Mouse (Mus musculus): Measurements from ENCODE around the gene Usp34. TPM values are rescaled to one million over a fixed set of nuclear protein-coding genes. Genes with fewer than 3 reads are reported as not detected.
"Not testable (repeated sequence)": the region's sequence is repeated elsewhere in the genome, so short reads cannot be mapped to it uniquely, and the experiment has no call there.

Gene Usp34
- polyA plus RNA-seq, 1 experiment: 114 TPM

GRCm38 (mm10) chr11:23335160-23335559, 28.5 kb downstream of the Usp34 start:
- H3K4me1 ChIP-seq (ENCODE audit: control insufficient read depth, insufficient read depth, low read length): no peaks in the 10 kb centered on the region
- no peak overlapping the region for H3K27ac ChIP-seq (ENCODE audit: insufficient read depth, low read length)
- no peak for TF ChIP-seq POLR2A (IDR thresholded peaks at IDR 0.05; ENCODE audit: low read depth, low read length)
- no peak for TF ChIP-seq CTCF (IDR thresholded peaks at IDR 0.05; ENCODE audit: borderline replicate concordance, insufficient read depth, low read length)
- no peak overlapping the region for H3K4me3 ChIP-seq (ENCODE audit: insufficient read depth, low read length)

GRCm38 (mm10) chr11:23357226-23357625, 50.5 kb downstream of the Usp34 start:
- H3K4me3 ChIP-seq (ENCODE audit: insufficient read depth, low read length); H3K4me1 ChIP-seq (ENCODE audit: control insufficient read depth, insufficient read depth, low read length); H3K27ac ChIP-seq (ENCODE audit: insufficient read depth, low read length): not testable (repeated sequence)

- not testable (repeated sequence) for H3K27ac ChIP-seq (ENCODE audit: insufficient read depth, low read length); H3K4me3 ChIP-seq (ENCODE audit: insufficient read depth, low read length)
Observed at GRCm38 (mm10) chr11:23359687-23360235, 53.1 kb downstream of the Usp34 start.

GRCm38 (mm10) chr11:23362305-23362704, 55.6 kb downstream of the Usp34 start:
- TF ChIP-seq CTCF (IDR thresholded peaks at IDR 0.05; ENCODE audit: borderline replicate concordance, insufficient read depth, low read length) (no peak), POLR2A (IDR thresholded peaks at IDR 0.05; ENCODE audit: low read depth, low read length) (no peak)
- Histone ChIP-seq H3K4me1 (ENCODE audit: control insufficient read depth, insufficient read depth, low read length) (no peaks in the 10 kb centered on the region), H3K4me3 (ENCODE audit: insufficient read depth, low read length) (no peak overlapping the region), H3K27ac (ENCODE audit: insufficient read depth, low read length) (no peak overlapping the region)

More at GRCm38 (mm10) chr11:23359687-23360235, 53.1 kb downstream of the Usp34 start:
- not testable (repeated sequence) for H3K4me1 ChIP-seq (ENCODE audit: control insufficient read depth, insufficient read depth, low read length)

GRCm38 (mm10) chr11:23364348-23364747, 57.7 kb downstream of the Usp34 start:
- no peak overlapping the region for H3K27ac ChIP-seq (ENCODE audit: insufficient read depth, low read length)
- TF ChIP-seq CTCF (IDR thresholded peaks at IDR 0.05; ENCODE audit: borderline replicate concordance, insufficient read depth, low read length) (no peak), POLR2A (IDR thresholded peaks at IDR 0.05; ENCODE audit: low read depth, low read length) (no peak)
- no peak overlapping the region for H3K4me3 ChIP-seq (ENCODE audit: insufficient read depth, low read length)
- H3K4me1 ChIP-seq (ENCODE audit: control insufficient read depth, insufficient read depth, low read length): no peaks in the 10 kb centered on the region

GRCm38 (mm10) chr11:23372032-23372431, 65.3 kb downstream of the Usp34 start:
- H3K4me3 ChIP-seq (ENCODE audit: insufficient read depth, low read length): no peak overlapping the region
- no peak overlapping the region for H3K27ac ChIP-seq (ENCODE audit: insufficient read depth, low read length)
- no peaks in the 10 kb centered on the region for H3K4me1 ChIP-seq (ENCODE audit: control insufficient read depth, insufficient read depth, low read length)
- TF ChIP-seq POLR2A (IDR thresholded peaks at IDR 0.05; ENCODE audit: low read depth, low read length) (no peak), CTCF (IDR thresholded peaks at IDR 0.05; ENCODE audit: borderline replicate concordance, insufficient read depth, low read length) (no peak)

GRCm38 (mm10) chr11:23372490-23372889, 65.8 kb downstream of the Usp34 start:
- Histone ChIP-seq H3K27ac (ENCODE audit: insufficient read depth, low read length) (no peak overlapping the region), H3K4me1 (ENCODE audit: control insufficient read depth, insufficient read depth, low read length) (no peaks in the 10 kb centered on the region), H3K4me3 (ENCODE audit: insufficient read depth, low read length) (no peak overlapping the region)
- TF ChIP-seq POLR2A (IDR thresholded peaks at IDR 0.05; ENCODE audit: low read depth, low read length) (no peak), CTCF (IDR thresholded peaks at IDR 0.05; ENCODE audit: borderline replicate concordance, insufficient read depth, low read length) (no peak)

GRCm38 (mm10) chr11:23380055-23380454, 73.4 kb downstream of the Usp34 start:
- TF ChIP-seq POLR2A (IDR thresholded peaks at IDR 0.05; ENCODE audit: low read depth, low read length) (no peak), CTCF (IDR thresholded peaks at IDR 0.05; ENCODE audit: borderline replicate concordance, insufficient read depth, low read length) (no peak)
- Histone ChIP-seq H3K27ac (ENCODE audit: insufficient read depth, low read length) (no peak overlapping the region), H3K4me1 (ENCODE audit: control insufficient read depth, insufficient read depth, low read length) (no peaks in the 10 kb centered on the region), H3K4me3 (ENCODE audit: insufficient read depth, low read length) (no peak overlapping the region)

GRCm38 (mm10) chr11:23380595-23380994, 73.9 kb downstream of the Usp34 start:
- TF ChIP-seq POLR2A (IDR thresholded peaks at IDR 0.05; ENCODE audit: low read depth, low read length): no peak
- TF ChIP-seq CTCF (IDR thresholded peaks at IDR 0.05; ENCODE audit: borderline replicate concordance, insufficient read depth, low read length): no peak
- H3K4me3 ChIP-seq (ENCODE audit: insufficient read depth, low read length): no peak overlapping the region
- H3K27ac ChIP-seq (ENCODE audit: insufficient read depth, low read length): no peak overlapping the region
- no peaks in the 10 kb centered on the region for H3K4me1 ChIP-seq (ENCODE audit: control insufficient read depth, insufficient read depth, low read length)

GRCm38 (mm10) chr11:23382787-23383186, 76.1 kb downstream of the Usp34 start:
- H3K4me1 ChIP-seq (ENCODE audit: control insufficient read depth, insufficient read depth, low read length): no peaks in the 10 kb centered on the region
- no peak for TF ChIP-seq CTCF (IDR thresholded peaks at IDR 0.05; ENCODE audit: borderline replicate concordance, insufficient read depth, low read length)
- no peak for TF ChIP-seq POLR2A (IDR thresholded peaks at IDR 0.05; ENCODE audit: low read depth, low read length)
- no peak overlapping the region for H3K27ac ChIP-seq (ENCODE audit: insufficient read depth, low read length)
- H3K4me3 ChIP-seq (ENCODE audit: insufficient read depth, low read length): no peak overlapping the region

- no peak overlapping the region for H3K4me3 ChIP-seq (ENCODE audit: insufficient read depth, low read length)
- H3K27ac ChIP-seq (ENCODE audit: insufficient read depth, low read length): no peak overlapping the region
- TF ChIP-seq CTCF (IDR thresholded peaks at IDR 0.05; ENCODE audit: borderline replicate concordance, insufficient read depth, low read length): no peak
- TF ChIP-seq POLR2A (IDR thresholded peaks at IDR 0.05; ENCODE audit: low read depth, low read length): no peak
- no peaks in the 10 kb centered on the region for H3K4me1 ChIP-seq (ENCODE audit: control insufficient read depth, insufficient read depth, low read length)
Observed at GRCm38 (mm10) chr11:23389649-23390048, 83.0 kb downstream of the Usp34 start.
